Mouse (Mus musculus): ENCODE results near the gene Thsd4. TPM values are rescaled to one million over a fixed set of nuclear protein-coding genes. Genes with fewer than 3 reads are reported as not detected.

Gene Thsd4
- 37.5 and 45.0 TPM in 2 replicates for total RNA-seq (2014; rRNA removed; ENCODE audit: low replicate concordance)
- 4.8 and 4.9 TPM in 2 replicates for polyA plus RNA-seq (2015; fragmentation: Nextera tagmentation; extraction: Ambion mirVana)

- Histone ChIP-seq H3K4me3 (ENCODE audit: low read depth, low read length) (peak within 1 kb of the TSS; percentile 69), H3K27ac (ENCODE audit: low read depth) (no peak within 1 kb of the TSS), H3K36me3 (replicated peaks; ENCODE audit: control insufficient read depth, insufficient read depth, low read length) (no peaks in the 10 kb centered on the region), H3K4me2 (ENCODE audit: low read depth, low read length) (peak within 1 kb of the TSS; percentile 91), H3K9ac (replicated peaks; ENCODE audit: low read depth, low read length) (peak within 1 kb of the TSS; percentile 69), H3K4me1 (ENCODE audit: control insufficient read depth, insufficient read depth) (peaks cover 24% of the 10 kb centered on the region), H3K9me3 (replicated peaks; ENCODE audit: control insufficient read depth, low read length) (no peaks in the 10 kb centered on the region), H3K27me3 (ENCODE audit: control insufficient read depth, insufficient read depth, low read length) (peaks cover 8% of the 10 kb centered on the region)
- TF ChIP-seq EP300 (IDR thresholded peaks at IDR 0.05; ENCODE audit: low read depth) (no peak), CTCF (IDR thresholded peaks at IDR 0.05; ENCODE audit: low read depth) (peak; percentile 66)
- peak; percentile 49 for DNase-seq (ENCODE audit: low spot score)
- 1% methylated on average over 46 of the region's 51 CpGs for WGBS
- ATAC-seq (ENCODE audit: insufficient read depth, low read depth) = peak; percentile 82
Observed at GRCm38 (mm10) chr9:60521806-60522264, at the start of gene Thsd4. Gene Thsd4 (minus strand): TSS chr9:60522046.

GRCm38 (mm10) chr9:60571041-60571440, 49.2 kb upstream of the Thsd4 start:
- Histone ChIP-seq H3K9ac (replicated peaks; ENCODE audit: low read depth, low read length) (no peak overlapping the region), H3K36me3 (replicated peaks; ENCODE audit: control insufficient read depth, insufficient read depth, low read length) (no peaks in the 10 kb centered on the region), H3K27ac (ENCODE audit: low read depth) (no peak overlapping the region), H3K4me2 (ENCODE audit: low read depth, low read length) (no peak overlapping the region), H3K4me1 (ENCODE audit: control insufficient read depth, insufficient read depth) (no peaks in the 10 kb centered on the region), H3K9me3 (replicated peaks; ENCODE audit: control insufficient read depth, low read length) (no peaks in the 10 kb centered on the region), H3K4me3 (ENCODE audit: low read depth, low read length) (no peak overlapping the region), H3K27me3 (ENCODE audit: control insufficient read depth, insufficient read depth, low read length) (no peaks in the 10 kb centered on the region)
- ATAC-seq (ENCODE audit: insufficient read depth, low read depth) = no peak
- TF ChIP-seq CTCF (IDR thresholded peaks at IDR 0.05; ENCODE audit: low read depth) (no peak), EP300 (IDR thresholded peaks at IDR 0.05; ENCODE audit: low read depth) (no peak)
- WGBS = 51% methylated on average over 4 of the region's 4 CpGs
- no peak for DNase-seq (ENCODE audit: low spot score)

GRCm38 (mm10) chr9:60569366-60569765, 47.5 kb upstream of the Thsd4 start:
- H3K27me3 ChIP-seq (ENCODE audit: control insufficient read depth, insufficient read depth, low read length) = no peaks in the 10 kb centered on the region

DNA sequence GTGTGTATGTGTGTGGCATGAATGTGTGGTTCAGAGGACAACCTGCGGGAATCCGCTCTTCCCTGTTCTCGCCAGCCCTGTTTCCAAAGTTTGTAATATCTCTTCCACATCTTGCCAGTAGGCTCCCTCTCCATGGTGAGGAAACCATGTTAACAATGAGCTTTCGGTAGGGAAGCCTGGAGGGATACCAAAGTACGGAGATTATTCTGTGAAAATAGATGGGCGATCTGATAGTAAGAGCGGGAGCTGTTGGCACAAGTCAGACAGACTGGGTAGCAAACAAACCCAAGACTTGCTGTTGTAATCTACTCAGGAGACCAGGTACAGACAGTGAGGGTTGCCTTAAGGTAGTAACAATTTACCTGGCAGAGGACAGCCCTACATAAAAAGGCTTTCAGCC, 42.0 kb upstream of the Thsd4 start:
- DNase-seq (ENCODE audit: low spot score) = no peak
- Histone ChIP-seq H3K27me3 (ENCODE audit: control insufficient read depth, insufficient read depth, low read length) (no peaks in the 10 kb centered on the region), H3K27ac (ENCODE audit: low read depth) (no peak overlapping the region), H3K9me3 (replicated peaks; ENCODE audit: control insufficient read depth, low read length) (no peaks in the 10 kb centered on the region), H3K9ac (replicated peaks; ENCODE audit: low read depth, low read length) (no peak overlapping the region), H3K4me2 (ENCODE audit: low read depth, low read length) (no peak overlapping the region), H3K4me3 (ENCODE audit: low read depth, low read length) (no peak overlapping the region), H3K4me1 (ENCODE audit: control insufficient read depth, insufficient read depth) (no peaks in the 10 kb centered on the region), H3K36me3 (replicated peaks; ENCODE audit: control insufficient read depth, insufficient read depth, low read length) (no peaks in the 10 kb centered on the region)
- WGBS = 90% methylated on average over 7 of the region's 7 CpGs
- no peak for TF ChIP-seq EP300 (IDR thresholded peaks at IDR 0.05; ENCODE audit: low read depth)
- no peak for TF ChIP-seq CTCF (IDR thresholded peaks at IDR 0.05; ENCODE audit: low read depth)
- no peak for ATAC-seq (ENCODE audit: insufficient read depth, low read depth)

More at GRCm38 (mm10) chr9:60569366-60569765, 47.5 kb upstream of the Thsd4 start:
- no peak overlapping the region for H3K9ac ChIP-seq (replicated peaks; ENCODE audit: low read depth, low read length)
- ATAC-seq (ENCODE audit: insufficient read depth, low read depth) (no peak), DNase-seq (ENCODE audit: low spot score) (no peak)
- no peak overlapping the region for H3K4me2 ChIP-seq (ENCODE audit: low read depth, low read length)
- no peaks in the 10 kb centered on the region for H3K4me1 ChIP-seq (ENCODE audit: control insufficient read depth, insufficient read depth)
- H3K4me3 ChIP-seq (ENCODE audit: low read depth, low read length) = no peak overlapping the region
- H3K9me3 ChIP-seq (replicated peaks; ENCODE audit: control insufficient read depth, low read length) = no peaks in the 10 kb centered on the region
- TF ChIP-seq CTCF (IDR thresholded peaks at IDR 0.05; ENCODE audit: low read depth) (no peak), EP300 (IDR thresholded peaks at IDR 0.05; ENCODE audit: low read depth) (no peak)
- WGBS = 79% methylated on average over 2 of the region's 2 CpGs
- H3K36me3 ChIP-seq (replicated peaks; ENCODE audit: control insufficient read depth, insufficient read depth, low read length) = no peaks in the 10 kb centered on the region
- no peak overlapping the region for H3K27ac ChIP-seq (ENCODE audit: low read depth)

DNA sequence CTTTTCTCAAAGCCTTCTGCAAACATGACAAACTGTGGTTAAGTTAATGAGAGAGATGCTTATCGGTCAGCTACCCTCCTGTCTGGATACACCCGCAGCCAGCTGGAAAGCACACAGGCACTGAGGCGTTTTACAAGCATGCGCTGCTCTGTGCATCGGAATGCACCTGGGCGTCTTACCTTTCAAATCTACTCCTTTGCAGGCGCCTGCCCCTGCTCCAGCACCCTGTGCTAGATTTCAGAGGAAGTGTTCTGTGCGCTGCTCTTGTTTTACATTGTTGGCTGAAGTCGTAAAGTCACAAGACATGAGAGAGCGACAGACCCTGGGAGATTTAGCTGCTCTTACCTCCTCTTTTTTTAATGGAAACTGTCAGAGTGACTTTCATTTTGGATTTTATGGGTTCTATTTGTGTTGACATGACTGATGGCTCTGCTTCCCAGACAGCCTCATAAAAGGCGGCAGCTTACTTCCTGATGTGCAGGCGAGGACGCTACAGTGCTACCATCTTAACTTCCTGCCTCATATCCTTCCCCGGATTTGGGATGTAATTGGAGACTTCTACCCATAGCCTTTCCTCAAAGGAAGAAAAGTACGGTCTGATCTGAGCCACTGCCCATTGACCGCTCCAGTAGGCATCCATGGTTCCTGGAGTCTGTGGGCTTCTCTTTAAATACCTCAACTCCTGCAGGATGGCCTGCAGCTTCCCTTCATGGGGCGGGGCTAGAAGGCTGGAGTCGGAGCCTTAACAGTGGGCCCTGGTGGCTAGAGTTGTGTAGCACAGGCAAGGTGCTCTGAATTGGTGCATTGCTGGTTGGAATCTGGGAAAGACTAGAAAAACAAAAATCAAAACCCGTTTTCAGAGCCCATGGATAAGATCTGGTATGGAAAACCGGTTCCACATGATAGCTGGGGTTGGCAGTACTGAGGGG, 40.9 kb upstream of the Thsd4 start:
- no peaks in the 10 kb centered on the region for H3K27me3 ChIP-seq (ENCODE audit: control insufficient read depth, insufficient read depth, low read length)
- TF ChIP-seq EP300 (IDR thresholded peaks at IDR 0.05; ENCODE audit: low read depth) (no peak), CTCF (IDR thresholded peaks at IDR 0.05; ENCODE audit: low read depth) (no peak; the same call in 1 of the 2 replicates)
- DNase-seq (ENCODE audit: low spot score) = no peak
- no peak overlapping the region for H3K4me3 ChIP-seq (ENCODE audit: low read depth, low read length)
- 60% methylated on average over 20 of the region's 20 CpGs for WGBS
- ATAC-seq (ENCODE audit: insufficient read depth, low read depth) = no peak
- peak overlapping the region; percentile 7; the same call in 1 of the 2 replicates for H3K4me2 ChIP-seq (ENCODE audit: low read depth, low read length)
- no peak overlapping the region for H3K27ac ChIP-seq (ENCODE audit: low read depth)
- no peaks in the 10 kb centered on the region for H3K4me1 ChIP-seq (ENCODE audit: control insufficient read depth, insufficient read depth)
- H3K9ac ChIP-seq (replicated peaks; ENCODE audit: low read depth, low read length) = no peak overlapping the region
- H3K36me3 ChIP-seq (replicated peaks; ENCODE audit: control insufficient read depth, insufficient read depth, low read length) = no peaks in the 10 kb centered on the region
- no peaks in the 10 kb centered on the region for H3K9me3 ChIP-seq (replicated peaks; ENCODE audit: control insufficient read depth, low read length)
